In the genomic region with DNA sequence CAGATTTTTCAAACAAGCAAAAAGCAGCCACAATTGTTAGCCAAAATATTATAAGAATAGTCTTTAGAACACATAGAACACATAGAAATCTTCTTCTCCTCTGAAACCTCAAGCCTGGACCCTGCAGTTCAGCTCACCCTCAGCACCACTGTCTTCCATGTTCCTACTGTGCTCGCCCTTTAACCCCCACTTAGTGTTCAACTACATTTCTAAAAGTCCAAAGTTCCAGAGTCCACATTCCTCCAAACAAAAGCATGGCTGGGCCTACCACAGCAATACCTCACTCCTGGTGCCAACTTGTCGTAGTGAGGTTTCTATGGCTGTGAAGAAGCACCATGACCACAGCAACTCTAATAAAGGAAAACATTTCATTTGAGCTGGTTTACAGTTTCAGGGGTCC, we compare ENCODE assay signal across 27 mouse cellular contexts.
DNase-seq lines count a peak whose midpoint lies in the region; ATAC-seq lines count a peak whose summit lies in the region.
"Had no signal": no experiment of that assay in that cellular context is flagged by ENCODE, and none has a peak within 500 bp of the region (broad histone marks: within the 10 kb centered on the region; RNA-seq: fewer than 3 reads in every experiment).

No protein-coding gene starts in this region.

- H3K36me3 ChIP-seq in kidney, embryonic 14.5 days (ENCODE audit: control insufficient read depth, insufficient read depth, low read length) = no peaks in the 10 kb centered on the region
- H3K36me3 ChIP-seq: embryonic facial prominence, embryonic 12.5 days; embryonic facial prominence, embryonic 15.5 days; G1E; hindbrain, embryonic 10.5 days; hindbrain, embryonic 13.5 days had no signal

- no peak overlapping the region for H3K4me2 ChIP-seq in kidney, embryonic 14.5 days (replicated peaks; ENCODE audit: low read depth, low read length)
- H3K4me2 ChIP-seq: embryonic facial prominence, embryonic 12.5 days; embryonic facial prominence, embryonic 15.5 days; heart, embryonic 11.5 days; hindbrain, embryonic 13.5 days had no signal

- H3K4me1 ChIP-seq in kidney, embryonic 14.5 days (ENCODE audit: control insufficient read depth, insufficient read depth, low read length) = no peaks in the 10 kb centered on the region
- H3K4me1 ChIP-seq: embryonic facial prominence, embryonic 12.5 days; embryonic facial prominence, embryonic 15.5 days; hindbrain, embryonic 10.5 days; hindbrain, embryonic 13.5 days had no signal

- peak; percentile 19 for DNase-seq in kidney, adult 18-20 months
- DNase-seq in kidney, postnatal 4 days = no peak
- DNase-seq in kidney, adult 9 months = peak; percentile 86
- DNase-seq in kidney, postnatal 25 days = peak; percentile 33 to 52
- DNase-seq in spleen, adult 12 weeks (ENCODE audit: low spot score) = no peak
- DNase-seq in cerebellum, adult 18-20 months = no peak
- DNase-seq: adrenal gland, postnatal 10 days; adrenal gland, postnatal 36 days; B cell, adult 2 months; cerebellum, adult 2 months; cerebellum, adult 9-11 months; cerebellum, postnatal 25 days; forebrain, postnatal 0 days; gastrocnemius, adult 2 months; gastrocnemius, postnatal 14 days; heart, adult 11 months; heart, postnatal 36 days had no signal

- H3K27ac ChIP-seq in kidney, embryonic 14.5 days (ENCODE audit: low read depth, low read length) = no peak overlapping the region
- H3K27ac ChIP-seq: embryonic facial prominence, embryonic 12.5 days; embryonic facial prominence, embryonic 15.5 days; gastrocnemius, adult 2 months; hindbrain, embryonic 10.5 days; hindbrain, embryonic 13.5 days had no signal

- no peaks in the 10 kb centered on the region for H3K9me3 ChIP-seq in kidney, embryonic 14.5 days (ENCODE audit: control insufficient read depth, low read length)
- H3K9me3 ChIP-seq: embryonic facial prominence, embryonic 12.5 days; embryonic facial prominence, embryonic 15.5 days; G1E; hindbrain, embryonic 10.5 days; hindbrain, embryonic 13.5 days had no signal

- no peak overlapping the region for H3K9ac ChIP-seq in kidney, embryonic 14.5 days (ENCODE audit: low read depth, low read length)
- H3K9ac ChIP-seq: embryonic facial prominence, embryonic 12.5 days; embryonic facial prominence, embryonic 15.5 days; forebrain, postnatal 0 days; hindbrain, embryonic 13.5 days had no signal

- H3K4me3 ChIP-seq in kidney, embryonic 14.5 days (ENCODE audit: low read length) = no peak overlapping the region
- H3K4me3 ChIP-seq: embryonic facial prominence, embryonic 12.5 days; embryonic facial prominence, embryonic 15.5 days; gastrocnemius, adult 2 months; hindbrain, embryonic 10.5 days; hindbrain, embryonic 13.5 days had no signal

- no peak for ATAC-seq in kidney, embryonic 14.5 days (ENCODE audit: low FRiP score, low TSS enrichment)
- ATAC-seq: forebrain, embryonic 14.5 days; forebrain, postnatal 0 days; Patski had no signal

- 94% methylated on average over 2 of the region's 2 CpGs for WGBS in kidney, embryonic 14.5 days

- no peaks in the 10 kb centered on the region for H3K27me3 ChIP-seq in kidney, embryonic 14.5 days (ENCODE audit: control insufficient read depth, insufficient read depth, low read length)
- H3K27me3 ChIP-seq: CH12.LX; embryonic facial prominence, embryonic 12.5 days; embryonic facial prominence, embryonic 15.5 days; hindbrain, embryonic 13.5 days; Patski had no signal

Comparison
In these comparisons a context has a peak if more than half of its experiments do, and no peak if none do; other contexts are left out.
1. DNase-seq: peak in kidney, adult 18-20 months (single experiment), kidney, adult 9 months (single experiment) and kidney, postnatal 25 days (2 of 2); none in kidney, postnatal 4 days (0 of 2), spleen, adult 12 weeks (single experiment) and cerebellum, adult 18-20 months (0 of 2).